Mouse (Mus musculus) heart, adult 2 months (tissue): ENCODE measurements around the gene Tuba8.

Source experiments
- CTCF ChIP-seq: fragments of 200-600 bp; IDR thresholded peaks from 2 replicates; pipeline ENCODE4 v1.8.1; 2022; ENCODE audit warnings: antibody characterized with exemption, mild to moderate bottlenecking, moderate library complexity
- POLR2A ChIP-seq: fragments of 200-500 bp; IDR thresholded peaks from 2 replicates; pipeline ENCODE4 v1.6.1; 2011; ENCODE audit warnings: mild to moderate bottlenecking, low read depth, low read length, control low read depth; ENCODE audit not compliant: insufficient read depth

- TF ChIP-seq CTCF (no peak), POLR2A (no peak)
Observed at GRCm38 (mm10) chr6:121262004-121262403, 51.5 kb downstream of the Tuba8 start.
